Mouse (Mus musculus) CH12.LX (cell line): ENCODE measurements around the gene Pphln1.

Source experiments
- ELF1 ChIP-seq: IDR thresholded peaks from 2 replicates; pipeline ENCODE4 v1.6.1; 2014; ENCODE audit warnings: low read depth, mild to moderate bottlenecking, inconsistent platforms, low read length, improper control_type of control experiment
- MAFK ChIP-seq: IDR thresholded peaks from 2 replicates; pipeline ENCODE4 v1.6.1; 2011; ENCODE audit warnings: low read length, improper control_type of control experiment; ENCODE audit not compliant: insufficient replicate concordance
- POLR2A ChIP-seq: IDR thresholded peaks from 2 replicates; pipeline ENCODE4 v1.6.1; 2011; ENCODE audit warnings: low read depth, mild to moderate bottlenecking, improper control_type of control experiment, low read length

GRCm38 (mm10) chr15:93368558-93368957, 29.6 kb upstream of the Pphln1 start:
- no peak for TF ChIP-seq POLR2A
- no peak for TF ChIP-seq ELF1
- no peak for TF ChIP-seq MAFK
